Mouse (Mus musculus) CH12.LX (cell line): ENCODE results near the gene Smarca4. TPM values are rescaled to one million over a fixed set of nuclear protein-coding genes. Genes with fewer than 3 reads are reported as not detected.

Experiments used
- DNase-seq: peaks from one replicate; pipeline ENCODE4 v3.0.0-alpha.2; 2013; ENCODE audit errors: extremely low read depth
- H3K27ac ChIP-seq: 2 replicates; pipeline ENCODE4 v1.5.1; 2012; ENCODE audit warnings: low read depth, mild to moderate bottlenecking, control low read depth, moderate library complexity; ENCODE audit not compliant: insufficient read depth
- H3K27me3 ChIP-seq: replicated peaks from 2 replicates; pipeline ENCODE3; 2012; ENCODE audit warnings: inconsistent platforms
- H3K36me3 ChIP-seq, 2 experiments: replicated peaks in 1 of 2; 2 replicates each; pipeline versions ENCODE3 to v1.6.1; 2012; ENCODE audit warnings: inconsistent platforms in 1 of 2, low read length in 1 of 2, mild to moderate bottlenecking in 1 of 2, mixed read lengths in 1 of 2, moderate library complexity in 1 of 2; ENCODE audit not compliant: control insufficient read depth in 1 of 2, insufficient read depth in 1 of 2
- H3K4me1 ChIP-seq, 2 experiments: 2 replicates each; pipeline ENCODE4 v1.6.1; 2012; ENCODE audit warnings: inconsistent platforms in 1 of 2, moderate library complexity in 1 of 2; ENCODE audit not compliant: insufficient read depth in 2 of 2, control insufficient read depth in 1 of 2
- H3K4me2 ChIP-seq: 2 replicates; pipeline ENCODE4 v1.6.1; 2012; ENCODE audit warnings: low read depth, mild to moderate bottlenecking, control low read depth; ENCODE audit not compliant: poor library complexity, insufficient read depth, severe bottlenecking
- H3K4me3 ChIP-seq, 3 experiments: fragments of 150-350 bp in 1 of 3; sonication (generic) in 1 of 3; replicated peaks in 1 of 3; 2 replicates each; pipeline versions ENCODE3 to v1.5.1; 2011 to 2012; ENCODE audit warnings: low read depth in 2 of 3, low read length in 2 of 3, mild to moderate bottlenecking in 2 of 3, moderate library complexity in 2 of 3, control low read depth in 1 of 3, improper control_type of control experiment in 1 of 3, inconsistent platforms in 1 of 3, mixed read lengths in 1 of 3; ENCODE audit not compliant: poor library complexity in 1 of 3
- H3K79me2 ChIP-seq: replicated peaks from 2 replicates; pipeline ENCODE4 v1.6.1; 2012; ENCODE audit warnings: mild to moderate bottlenecking, moderate library complexity; ENCODE audit not compliant: control insufficient read depth, poor library complexity, insufficient read depth, severe bottlenecking; ENCODE audit errors: extremely low read depth
- H3K9ac ChIP-seq: 2 replicates; pipeline ENCODE4 v1.6.1; 2012; ENCODE audit warnings: low read depth, mild to moderate bottlenecking, control low read depth, moderate library complexity; ENCODE audit not compliant: insufficient read depth
- H3K9me3 ChIP-seq: replicated peaks from 2 replicates; pipeline ENCODE3; 2012; ENCODE audit warnings: low read length, inconsistent platforms, mixed read lengths
- CHD2 ChIP-seq: IDR thresholded peaks from 2 replicates; pipeline ENCODE4 v1.6.1; 2011; ENCODE audit warnings: low read length, improper control_type of control experiment
- CTCF ChIP-seq, 2 experiments: IDR thresholded peaks in 1 of 2; conservative IDR thresholded peaks in 1 of 2; 2 replicates each; pipeline ENCODE4 v1.5.1; 2011 to 2012; ENCODE audit warnings: low read depth in 2 of 2, low read length in 2 of 2, improper control_type of control experiment in 1 of 2, inconsistent platforms in 1 of 2, mild to moderate bottlenecking in 1 of 2, moderate library complexity in 1 of 2
- E2F4 ChIP-seq: IDR thresholded peaks from 2 replicates; pipeline ENCODE4 v1.6.1; 2011; ENCODE audit warnings: low read depth, low read length, improper control_type of control experiment; ENCODE audit not compliant: insufficient replicate concordance
- EP300 ChIP-seq: IDR thresholded peaks from 2 replicates; pipeline ENCODE4 v1.6.1; 2011; ENCODE audit warnings: low read length, improper control_type of control experiment
- ETS1 ChIP-seq: conservative IDR thresholded peaks from 2 replicates; pipeline ENCODE4 v1.6.1; 2012; ENCODE audit warnings: low read depth, mild to moderate bottlenecking, inconsistent platforms, low read length, improper control_type of control experiment, moderate library complexity
- GABPA ChIP-seq: IDR thresholded peaks from 2 replicates; pipeline ENCODE4 v1.6.1; 2012; ENCODE audit warnings: low read depth, low read length, improper control_type of control experiment, inconsistent platforms; ENCODE audit not compliant: insufficient replicate concordance
- HCFC1 ChIP-seq: IDR thresholded peaks from 2 replicates; pipeline ENCODE4 v1.6.1; 2012; ENCODE audit warnings: low read depth, mild to moderate bottlenecking, inconsistent platforms, low read length, improper control_type of control experiment
- IRF4 ChIP-seq: IDR thresholded peaks from 2 replicates; pipeline ENCODE4 v1.6.1; 2014; ENCODE audit warnings: low read depth, mild to moderate bottlenecking, inconsistent platforms, low read length, improper control_type of control experiment
- JUN ChIP-seq: IDR thresholded peaks from 2 replicates; pipeline ENCODE4 v1.6.1; 2011; ENCODE audit warnings: low read depth, mild to moderate bottlenecking, low read length, improper control_type of control experiment, moderate library complexity; ENCODE audit not compliant: insufficient read depth
- JUND ChIP-seq: conservative IDR thresholded peaks from 2 replicates; pipeline ENCODE4 v1.6.1; 2011; ENCODE audit warnings: low read depth, low read length, improper control_type of control experiment
- KAT2A ChIP-seq: IDR thresholded peaks from 2 replicates; pipeline ENCODE4 v1.6.1; 2012; ENCODE audit warnings: low read length, improper control_type of control experiment, inconsistent platforms; ENCODE audit not compliant: insufficient replicate concordance
- MEF2A ChIP-seq: IDR thresholded peaks from 2 replicates; pipeline ENCODE4 v1.6.1; 2014; ENCODE audit warnings: low read depth, mild to moderate bottlenecking, inconsistent platforms, low read length, improper control_type of control experiment, borderline replicate concordance
- NRF1 ChIP-seq: IDR thresholded peaks from 2 replicates; pipeline ENCODE4 v1.6.1; 2014; ENCODE audit warnings: low read depth, mild to moderate bottlenecking, inconsistent platforms, low read length, improper control_type of control experiment, moderate library complexity
- PAX5 ChIP-seq: IDR thresholded peaks from 2 replicates; pipeline ENCODE4 v1.6.1; 2012; ENCODE audit warnings: low read length, inconsistent platforms, mixed read lengths
- POLR2A ChIP-seq: IDR thresholded peaks from 2 replicates; pipeline ENCODE4 v1.6.1; 2011; ENCODE audit warnings: low read depth, mild to moderate bottlenecking, improper control_type of control experiment, low read length
- TBP ChIP-seq: conservative IDR thresholded peaks from 2 replicates; pipeline ENCODE4 v1.6.1; 2011; ENCODE audit warnings: low read depth, low read length, improper control_type of control experiment
- TCF12 ChIP-seq: IDR thresholded peaks from 2 replicates; pipeline ENCODE4 v1.6.1; 2014; ENCODE audit warnings: low read depth, mild to moderate bottlenecking, inconsistent platforms, low read length, improper control_type of control experiment
- USF1 ChIP-seq: IDR thresholded peaks from 2 replicates; pipeline ENCODE4 v1.6.1; 2014; ENCODE audit warnings: low read depth, mild to moderate bottlenecking, inconsistent platforms, low read length, improper control_type of control experiment
- USF2 ChIP-seq: conservative IDR thresholded peaks from 2 replicates; pipeline ENCODE4 v1.6.1; 2011; ENCODE audit warnings: low read depth, low read length, improper control_type of control experiment
- dilution Hi-C: fragments of 300-500 bp; cut with MboI; formaldehyde crosslinking; loops from 2 replicates; pipeline ENCODE4 v1.14.3; 2020; ENCODE audit warnings: low sequenced_read_pairs; ENCODE audit not compliant: extremely low pct_unique_long_range_greater_than_20kb, extremely low pct_ligation_motif_present
- in situ Hi-C: fragments of 300-500 bp; cut with MboI; formaldehyde crosslinking; loops from 3 replicates; pipeline ENCODE4 v1.14.3; 2019; ENCODE audit warnings: low sequenced_read_pairs, low pct_ligation_motif_present, low pct_unique_long_range_greater_than_20kb, mixed read lengths
- polyA plus RNA-seq: library from polyadenylated mRNA; unstranded; fragments of >175 nt; gene quantifications from 2 replicates; pipeline ENCODE4 v1.2.1, GENCODE M21; 2012; ENCODE audit warnings: low read depth; ENCODE audit not compliant: insufficient read length
- total RNA-seq, 2 experiments: library from RNA; depleted of rRNA; stranded (reverse); fragments of 300-350 nt in 1 of 2; fragments of >200 nt in 1 of 2; gene quantifications; 2 replicates each; pipeline ENCODE4 v1.2.3; 2012 to 2014

Smarca4 gene
- total and polyA plus RNA-seq, 3 experiments: 33.8 to 86.2 (median 74.3) TPM

DNA sequence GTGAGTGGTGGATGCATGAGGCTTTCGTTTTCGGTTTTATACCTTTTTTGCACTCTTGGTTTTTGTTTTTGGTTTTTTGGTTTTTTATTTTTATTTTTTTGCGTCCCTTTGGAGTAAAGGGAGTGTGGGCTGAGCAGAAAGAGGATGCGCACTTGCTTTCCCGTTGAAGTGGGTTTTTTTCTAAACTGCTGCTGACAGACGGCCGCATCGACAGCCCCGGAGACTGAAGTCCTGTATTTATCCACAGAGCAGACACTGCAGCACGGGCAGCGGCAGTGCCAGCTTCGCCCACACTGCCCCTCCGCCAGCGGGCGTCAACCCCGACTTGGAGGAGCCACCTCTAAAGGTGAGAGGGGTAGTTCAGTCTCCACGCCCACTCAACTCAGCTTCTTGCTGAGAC is 61.7 kb downstream of the Smarca4 start:
- Histone ChIP-seq H3K27ac (no peak overlapping the region), H3K36me3 (peaks cover 77 to 90% of the 10 kb centered on the region in 2 experiments), H3K4me1 (no peaks in the 10 kb centered on the region), H3K9ac (no peak overlapping the region), H3K79me2 (no peaks in the 10 kb centered on the region), H3K4me3 (no peak overlapping the region), H3K27me3 (no peaks in the 10 kb centered on the region), H3K9me3 (no peaks in the 10 kb centered on the region), H3K4me2 (no peak overlapping the region)
- dilution Hi-C loops (no loop called here), in situ Hi-C loops (no loop called here)
- DNase-seq: no peak
- TF ChIP-seq CTCF (conservative IDR thresholded peaks at IDR 0.05 in 1 of 2, IDR thresholded peaks at IDR 0.05 in 1 of 2; ENCODE audit: low read depth in 2 of 2, low read length in 2 of 2) (no peak), JUND (no peak), TCF12 (no peak), NRF1 (no peak), PAX5 (no peak), EP300 (no peak), POLR2A (no peak), E2F4 (no peak), TBP (no peak), JUN (no peak), USF1 (no peak), CHD2 (no peak), HCFC1 (no peak), ETS1 (no peak), KAT2A (no peak), USF2 (no peak), IRF4 (no peak), GABPA (no peak)

DNA sequence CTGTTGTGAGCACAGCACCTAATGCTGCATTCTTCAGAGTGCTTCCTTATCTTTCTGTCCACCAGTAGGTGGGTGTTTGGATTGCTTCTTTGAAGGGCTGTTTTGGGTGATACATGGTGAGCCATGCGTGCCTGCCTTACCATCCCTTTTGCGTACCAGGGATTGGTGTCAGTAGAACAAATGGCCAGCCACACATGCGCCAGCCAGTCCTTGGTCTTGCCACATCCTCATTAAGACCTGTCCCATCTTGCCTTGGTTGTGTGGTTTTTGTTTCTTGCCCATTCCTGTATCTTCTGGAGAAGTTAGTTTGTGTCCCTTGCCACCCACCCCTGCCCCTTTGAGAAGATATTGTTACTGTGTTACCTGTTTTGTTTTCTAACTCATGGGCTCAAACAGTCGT is 64.5 kb downstream of the Smarca4 start:
- no peaks in the 10 kb centered on the region for H3K9me3 ChIP-seq
- no peak for DNase-seq
- dilution Hi-C loops: no loop called here
- no peaks in the 10 kb centered on the region for H3K4me1 ChIP-seq
- no peak overlapping the region for H3K27ac ChIP-seq
- TF ChIP-seq JUN: no peak
- TF ChIP-seq E2F4: no peak
- no peak for TF ChIP-seq MEF2A
- peaks cover 75 to 90% of the 10 kb centered on the region in 2 experiments for H3K36me3 ChIP-seq
- H3K9ac ChIP-seq: no peak overlapping the region
- in situ Hi-C loops: no loop called here
- H3K4me2 ChIP-seq: no peak overlapping the region
- no peaks in the 10 kb centered on the region for H3K79me2 ChIP-seq
- no peak overlapping the region for H3K4me3 ChIP-seq
- H3K27me3 ChIP-seq: no peaks in the 10 kb centered on the region
